Mouse (Mus musculus) layer of hippocampus, postnatal 10 days (tissue): ENCODE results near the gene A4galt. TPM values are rescaled to one million over a fixed set of nuclear protein-coding genes. Genes with fewer than 3 reads are reported as not detected.

ENCODE experiments used
- total RNA-seq, 2 experiments: library from RNA; stranded (reverse); gene quantifications; 2 replicates each; pipeline ENCODE4 v1.2.3; 2021

Gene A4galt
- total RNA-seq, 2 experiments from 2014 or later: 3.0 to 5.0 TPM

Other genes starting within 250 kb of the A4galt start
- 1 to 10 TPM; 1.6 to 2.4 TPM for gene Nfam1, start 218.5 kb downstream of the A4galt start, total RNA-seq
- 10 to 100 TPM; 11.6 to 12.0 TPM for gene Serhl, start 162.3 kb downstream of the A4galt start, total RNA-seq
- 100 to 1,000 TPM; 123 to 128 TPM for gene Rrp7a, start 129.0 kb downstream of the A4galt start, total RNA-seq
- 10 to 100 TPM; 82.6 to 83.2 TPM for gene Poldip3, start 102.4 kb downstream of the A4galt start, total RNA-seq
- gene Cyb5r3, start 79.2 kb downstream of the A4galt start, total RNA-seq: 100 to 1,000 TPM; 106 to 114 TPM
- gene Arfgap3, start 98.5 kb upstream of the A4galt start, total RNA-seq: 10 to 100 TPM; 19.8 to 22.7 TPM
- gene Pacsin2, start 212.8 kb upstream of the A4galt start, total RNA-seq: 10 to 100 TPM; 38.3 to 49.7 TPM